Mouse (Mus musculus) CH12.LX (cell line): ENCODE results near the gene Igf1. TPM values are rescaled to one million over a fixed set of nuclear protein-coding genes. Genes with fewer than 3 reads are reported as not detected.

Experiments
- DNase-seq: peaks from one replicate; pipeline ENCODE4 v3.0.0-alpha.2; 2013; ENCODE audit errors: extremely low read depth
- H3K27ac ChIP-seq: 2 replicates; pipeline ENCODE4 v1.5.1; 2012; ENCODE audit warnings: low read depth, mild to moderate bottlenecking, control low read depth, moderate library complexity; ENCODE audit not compliant: insufficient read depth
- H3K27me3 ChIP-seq: replicated peaks from 2 replicates; pipeline ENCODE3; 2012; ENCODE audit warnings: inconsistent platforms
- H3K36me3 ChIP-seq, 2 experiments: replicated peaks in 1 of 2; 2 replicates each; pipeline versions ENCODE3 to v1.6.1; 2012; ENCODE audit warnings: inconsistent platforms in 1 of 2, low read length in 1 of 2, mild to moderate bottlenecking in 1 of 2, mixed read lengths in 1 of 2, moderate library complexity in 1 of 2; ENCODE audit not compliant: control insufficient read depth in 1 of 2, insufficient read depth in 1 of 2
- H3K4me1 ChIP-seq, 2 experiments: 2 replicates each; pipeline ENCODE4 v1.6.1; 2012; ENCODE audit warnings: inconsistent platforms in 1 of 2, moderate library complexity in 1 of 2; ENCODE audit not compliant: insufficient read depth in 2 of 2, control insufficient read depth in 1 of 2
- H3K4me2 ChIP-seq: 2 replicates; pipeline ENCODE4 v1.6.1; 2012; ENCODE audit warnings: low read depth, mild to moderate bottlenecking, control low read depth; ENCODE audit not compliant: poor library complexity, insufficient read depth, severe bottlenecking
- H3K4me3 ChIP-seq, 3 experiments: fragments of 150-350 bp in 1 of 3; sonication (generic) in 1 of 3; replicated peaks in 1 of 3; 2 replicates each; pipeline versions ENCODE3 to v1.5.1; 2011 to 2012; ENCODE audit warnings: low read depth in 2 of 3, low read length in 2 of 3, mild to moderate bottlenecking in 2 of 3, moderate library complexity in 2 of 3, control low read depth in 1 of 3, improper control_type of control experiment in 1 of 3, inconsistent platforms in 1 of 3, mixed read lengths in 1 of 3; ENCODE audit not compliant: poor library complexity in 1 of 3
- H3K79me2 ChIP-seq: replicated peaks from 2 replicates; pipeline ENCODE4 v1.6.1; 2012; ENCODE audit warnings: mild to moderate bottlenecking, moderate library complexity; ENCODE audit not compliant: control insufficient read depth, poor library complexity, insufficient read depth, severe bottlenecking; ENCODE audit errors: extremely low read depth
- H3K9ac ChIP-seq: 2 replicates; pipeline ENCODE4 v1.6.1; 2012; ENCODE audit warnings: low read depth, mild to moderate bottlenecking, control low read depth, moderate library complexity; ENCODE audit not compliant: insufficient read depth
- H3K9me3 ChIP-seq: replicated peaks from 2 replicates; pipeline ENCODE3; 2012; ENCODE audit warnings: low read length, inconsistent platforms, mixed read lengths
- BHLHE40 ChIP-seq: IDR thresholded peaks from 2 replicates; pipeline ENCODE4 v1.6.1; 2011; ENCODE audit warnings: mild to moderate bottlenecking, low read depth, low read length, improper control_type of control experiment
- CTCF ChIP-seq, 2 experiments: IDR thresholded peaks in 1 of 2; conservative IDR thresholded peaks in 1 of 2; 2 replicates each; pipeline ENCODE4 v1.5.1; 2011 to 2012; ENCODE audit warnings: low read depth in 2 of 2, low read length in 2 of 2, improper control_type of control experiment in 1 of 2, inconsistent platforms in 1 of 2, mild to moderate bottlenecking in 1 of 2, moderate library complexity in 1 of 2
- E2F4 ChIP-seq: IDR thresholded peaks from 2 replicates; pipeline ENCODE4 v1.6.1; 2011; ENCODE audit warnings: low read depth, low read length, improper control_type of control experiment; ENCODE audit not compliant: insufficient replicate concordance
- ETS1 ChIP-seq: conservative IDR thresholded peaks from 2 replicates; pipeline ENCODE4 v1.6.1; 2012; ENCODE audit warnings: low read depth, mild to moderate bottlenecking, inconsistent platforms, low read length, improper control_type of control experiment, moderate library complexity
- MAFK ChIP-seq: IDR thresholded peaks from 2 replicates; pipeline ENCODE4 v1.6.1; 2011; ENCODE audit warnings: low read length, improper control_type of control experiment; ENCODE audit not compliant: insufficient replicate concordance
- MAX ChIP-seq: IDR thresholded peaks from 2 replicates; pipeline ENCODE4 v1.6.1; 2011; ENCODE audit warnings: low read length, improper control_type of control experiment
- TBP ChIP-seq: conservative IDR thresholded peaks from 2 replicates; pipeline ENCODE4 v1.6.1; 2011; ENCODE audit warnings: low read depth, low read length, improper control_type of control experiment
- TCF12 ChIP-seq: IDR thresholded peaks from 2 replicates; pipeline ENCODE4 v1.6.1; 2014; ENCODE audit warnings: low read depth, mild to moderate bottlenecking, inconsistent platforms, low read length, improper control_type of control experiment
- USF2 ChIP-seq: conservative IDR thresholded peaks from 2 replicates; pipeline ENCODE4 v1.6.1; 2011; ENCODE audit warnings: low read depth, low read length, improper control_type of control experiment
- ZC3H11A ChIP-seq: IDR thresholded peaks from 2 replicates; pipeline ENCODE4 v1.6.1; 2012; ENCODE audit warnings: low read depth, mild to moderate bottlenecking, inconsistent platforms, low read length, improper control_type of control experiment
- ZKSCAN1 ChIP-seq: IDR thresholded peaks from 2 replicates; pipeline ENCODE4 v1.6.1; 2012; ENCODE audit warnings: low read depth, inconsistent platforms, low read length, improper control_type of control experiment, borderline replicate concordance
- dilution Hi-C: fragments of 300-500 bp; cut with MboI; formaldehyde crosslinking; loops from 2 replicates; pipeline ENCODE4 v1.14.3; 2020; ENCODE audit warnings: low sequenced_read_pairs; ENCODE audit not compliant: extremely low pct_unique_long_range_greater_than_20kb, extremely low pct_ligation_motif_present
- in situ Hi-C: fragments of 300-500 bp; cut with MboI; formaldehyde crosslinking; loops from 3 replicates; pipeline ENCODE4 v1.14.3; 2019; ENCODE audit warnings: low sequenced_read_pairs, low pct_ligation_motif_present, low pct_unique_long_range_greater_than_20kb, mixed read lengths
- polyA plus RNA-seq: library from polyadenylated mRNA; unstranded; fragments of >175 nt; gene quantifications from 2 replicates; pipeline ENCODE4 v1.2.1, GENCODE M21; 2012; ENCODE audit warnings: low read depth; ENCODE audit not compliant: insufficient read length
- total RNA-seq, 2 experiments: library from RNA; depleted of rRNA; stranded (reverse); fragments of 300-350 nt in 1 of 2; fragments of >200 nt in 1 of 2; gene quantifications; 2 replicates each; pipeline ENCODE4 v1.2.3; 2012 to 2014

The Igf1 gene
- total and polyA plus RNA-seq, 3 experiments = 0.23 TPM; not detected in 2

GRCm38 (mm10) chr10:87858939-87859338 lies 874 bp downstream of the Igf1 start:
- Histone ChIP-seq H3K36me3 (no peaks in the 10 kb centered on the region), H3K4me1 (peaks cover 18 to 41% of the 10 kb centered on the region in 2 experiments), H3K9me3 (no peaks in the 10 kb centered on the region), H3K79me2 (no peaks in the 10 kb centered on the region), H3K9ac (no peak overlapping the region), H3K4me2 (peak overlapping the region; percentile 29), H3K4me3 (no peak overlapping the region), H3K27ac (no peak overlapping the region), H3K27me3 (peaks cover 5% of the 10 kb centered on the region)
- dilution Hi-C loops (no loop called here), in situ Hi-C loops (loop anchor here (10.0 kb wide), 1 partner anchor 466 kb away; no protein-coding TSS in a partner anchor)
- no peak for TF ChIP-seq USF2
- TF ChIP-seq TCF12 = no peak
- TF ChIP-seq ZC3H11A = no peak
- TF ChIP-seq MAX = no peak
- no peak for TF ChIP-seq ZKSCAN1
- no peak for TF ChIP-seq CTCF (conservative IDR thresholded peaks at IDR 0.05 in 1 of 2, IDR thresholded peaks at IDR 0.05 in 1 of 2; ENCODE audit: low read depth in 2 of 2, low read length in 2 of 2)
- peak; percentile 27 for TF ChIP-seq ETS1
- DNase-seq = no peak

GRCm38 (mm10) chr10:87859453-87859852 lies 1.4 kb downstream of the Igf1 start:
- in situ Hi-C loops = loop anchor here (10.0 kb wide), 1 partner anchor 465 kb away; no protein-coding TSS in a partner anchor
- Histone ChIP-seq H3K4me2 (no peak overlapping the region; the same call in 1 of the 2 replicates), H3K36me3 (no peaks in the 10 kb centered on the region)
- TF ChIP-seq MAFK = peak; percentile 92
- TF ChIP-seq ZC3H11A = no peak
- TF ChIP-seq, all 38 proteins: peak for 1
- H3K27me3 ChIP-seq = peaks cover 5% of the 10 kb centered on the region
- H3K27ac ChIP-seq = no peak overlapping the region
- no peak overlapping the region for H3K4me3 ChIP-seq
- H3K79me2 ChIP-seq = no peaks in the 10 kb centered on the region
- no peaks in the 10 kb centered on the region for H3K9me3 ChIP-seq
- H3K9ac ChIP-seq = no peak overlapping the region
- peaks cover 18 to 37% of the 10 kb centered on the region in 2 experiments for H3K4me1 ChIP-seq
- DNase-seq = no peak
- dilution Hi-C loops = no loop called here

GRCm38 (mm10) chr10:87860181-87861103 lies 2.4 kb downstream of the Igf1 start:
- Histone ChIP-seq H3K27ac (no peak overlapping the region), H3K4me2 (no peak overlapping the region), H3K4me1 (peaks cover 18 to 31% of the 10 kb centered on the region in 2 experiments), H3K9me3 (no peaks in the 10 kb centered on the region), H3K4me3 (no peak overlapping the region), H3K27me3 (peaks cover 5% of the 10 kb centered on the region), H3K9ac (no peak overlapping the region), H3K36me3 (no peaks in the 10 kb centered on the region), H3K79me2 (no peaks in the 10 kb centered on the region)
- TF ChIP-seq E2F4 (no peak), TBP (no peak), BHLHE40 (no peak)
- DNase-seq = no peak
- dilution Hi-C loops = no loop called here
- in situ Hi-C loops = no loop called here
